Mouse (Mus musculus) MEL (cell line): ENCODE data around the gene Gadd45g.

Experiments used
- BHLHE40 ChIP-seq: IDR thresholded peaks from 2 replicates; pipeline ENCODE4 v1.6.1; 2012; ENCODE audit warnings: low read depth, mild to moderate bottlenecking, inconsistent platforms, low read length, improper control_type of control experiment, borderline replicate concordance
- CTCF ChIP-seq, 3 experiments: IDR thresholded peaks in 2 of 3; conservative IDR thresholded peaks in 1 of 3; 2 replicates each; pipeline ENCODE4 v1.5.1; 2011 to 2012; ENCODE audit warnings: low read length in 3 of 3, low read depth in 2 of 3, mild to moderate bottlenecking in 2 of 3, improper control_type of control experiment in 1 of 3, inconsistent platforms in 1 of 3, mixed read lengths in 1 of 3, moderate library complexity in 1 of 3; ENCODE audit not compliant: control insufficient read depth in 1 of 3, insufficient read depth in 1 of 3, poor library complexity in 1 of 3, severe bottlenecking in 1 of 3
- E2F4 ChIP-seq: IDR thresholded peaks from 2 replicates; pipeline ENCODE4 v1.6.1; 2011; ENCODE audit warnings: low read depth, low read length, improper control_type of control experiment, borderline replicate concordance
- MXI1 ChIP-seq: IDR thresholded peaks from 2 replicates; pipeline ENCODE4 v1.6.1; 2011; ENCODE audit warnings: mild to moderate bottlenecking, low read depth, low read length, improper control_type of control experiment
- NRF1 ChIP-seq: IDR thresholded peaks from 2 replicates; pipeline ENCODE4 v1.6.1; 2014; ENCODE audit warnings: low read depth, mild to moderate bottlenecking, inconsistent platforms, low read length, improper control_type of control experiment, moderate library complexity; ENCODE audit not compliant: poor library complexity, insufficient read depth, severe bottlenecking
- POLR2A ChIP-seq, 2 experiments: IDR thresholded peaks; 2 replicates each; pipeline ENCODE4 v1.6.1; 2011 to 2012; ENCODE audit warnings: low read length in 2 of 2, mild to moderate bottlenecking in 2 of 2, control low read depth in 1 of 2, improper control_type of control experiment in 1 of 2, low read depth in 1 of 2, moderate library complexity in 1 of 2; ENCODE audit not compliant: control insufficient read depth in 1 of 2, insufficient read depth in 1 of 2, poor library complexity in 1 of 2
- POLR2AphosphoS2 ChIP-seq: IDR thresholded peaks from 2 replicates; pipeline ENCODE4 v1.6.1; 2011; ENCODE audit warnings: low read length, improper control_type of control experiment
- TAL1 ChIP-seq: IDR thresholded peaks from 2 replicates; pipeline ENCODE4 v1.6.1; 2012; ENCODE audit warnings: mild to moderate bottlenecking, inconsistent platforms, low read length, moderate library complexity, mixed read lengths
- USF1 ChIP-seq: IDR thresholded peaks from 2 replicates; pipeline ENCODE4 v1.6.1; 2014; ENCODE audit warnings: low read depth, mild to moderate bottlenecking, inconsistent platforms, low read length, improper control_type of control experiment, moderate library complexity
- USF2 ChIP-seq, 2 experiments: IDR thresholded peaks; 2 replicates each; pipeline ENCODE4 v1.6.1; 2011 to 2012; ENCODE audit warnings: improper control_type of control experiment in 2 of 2, low read length in 2 of 2, borderline replicate concordance in 1 of 2, inconsistent platforms in 1 of 2, low read depth in 1 of 2, mild to moderate bottlenecking in 1 of 2; ENCODE audit not compliant: insufficient read depth in 1 of 2
- ZNF384 ChIP-seq: IDR thresholded peaks from 2 replicates; pipeline ENCODE4 v1.6.1; 2012; ENCODE audit warnings: low read depth, mild to moderate bottlenecking, inconsistent platforms, low read length, improper control_type of control experiment

GRCm38 (mm10) chr13:51842191-51842590, 4.3 kb upstream of the Gadd45g start:
- no peak for TF ChIP-seq E2F4
- no peak for TF ChIP-seq POLR2A (IDR thresholded peaks at IDR 0.05; ENCODE audit: control insufficient read depth in 1 of 2, insufficient read depth in 1 of 2, low read depth in 1 of 2, low read length in 2 of 2, poor library complexity in 1 of 2)
- no peak for TF ChIP-seq MXI1
- TF ChIP-seq TAL1 = no peak
- TF ChIP-seq BHLHE40 = no peak
- no peak for TF ChIP-seq USF1
- TF ChIP-seq CTCF (IDR thresholded peaks at IDR 0.05 in 2 of 3, conservative IDR thresholded peaks at IDR 0.05 in 1 of 3; ENCODE audit: control insufficient read depth in 1 of 3, insufficient read depth in 1 of 3, low read depth in 2 of 3, low read length in 3 of 3, poor library complexity in 1 of 3, severe bottlenecking in 1 of 3) = no peak
- no peak for TF ChIP-seq ZNF384
- no peak for TF ChIP-seq USF2 (IDR thresholded peaks at IDR 0.05; ENCODE audit: borderline replicate concordance in 1 of 2, insufficient read depth in 1 of 2, low read depth in 1 of 2, low read length in 2 of 2)
- no peak for TF ChIP-seq POLR2AphosphoS2
- TF ChIP-seq NRF1 = no peak
